Mouse (Mus musculus): ENCODE results near the gene Kcnk5. TPM values are rescaled to one million over a fixed set of nuclear protein-coding genes. Genes with fewer than 3 reads are reported as not detected.

Kcnk5 gene
- polyA plus RNA-seq, 1 experiment from 2014 or later = 6.6 TPM

- H3K27me3 ChIP-seq (ENCODE audit: control insufficient read depth, insufficient read depth, low read length) = no peaks in the 10 kb centered on the region
- 88% methylated on average over 5 of the region's 5 CpGs for WGBS
- no peak overlapping the region for H3K4me3 ChIP-seq (ENCODE audit: low read depth, low read length)
- H3K4me1 ChIP-seq (ENCODE audit: control insufficient read depth, insufficient read depth, low read length) = peaks cover 31% of the 10 kb centered on the region
- ATAC-seq (ENCODE audit: low FRiP score) = no peak
- H3K9me3 ChIP-seq (ENCODE audit: control insufficient read depth, low read length) = no peaks in the 10 kb centered on the region
- no peaks in the 10 kb centered on the region for H3K36me3 ChIP-seq (ENCODE audit: control insufficient read depth, insufficient read depth, low read length)
- H3K4me2 ChIP-seq = no peak overlapping the region
- no peak overlapping the region for H3K27ac ChIP-seq (ENCODE audit: low read depth, low read length)
- DNase-seq (ENCODE audit: low spot score, missing footprints) = no peak
- no peak overlapping the region for H3K9ac ChIP-seq (ENCODE audit: low read length)
Measured at GRCm38 (mm10) chr14:20223253-20223652, 41.6 kb upstream of the Kcnk5 start.

GRCm38 (mm10) chr14:20221083-20221482, 39.5 kb upstream of the Kcnk5 start:
- 33% methylated on average over 7 of the region's 7 CpGs for WGBS
- Histone ChIP-seq H3K4me3 (ENCODE audit: low read depth, low read length) (no peak overlapping the region), H3K4me1 (ENCODE audit: control insufficient read depth, insufficient read depth, low read length) (peaks cover 28% of the 10 kb centered on the region), H3K36me3 (ENCODE audit: control insufficient read depth, insufficient read depth, low read length) (no peaks in the 10 kb centered on the region), H3K27ac (ENCODE audit: low read depth, low read length) (no peak overlapping the region), H3K27me3 (ENCODE audit: control insufficient read depth, insufficient read depth, low read length) (no peaks in the 10 kb centered on the region), H3K9me3 (ENCODE audit: control insufficient read depth, low read length) (no peaks in the 10 kb centered on the region), H3K4me2 (no peak overlapping the region), H3K9ac (ENCODE audit: low read length) (no peak overlapping the region)
- DNase-seq (ENCODE audit: low spot score, missing footprints) = peak; percentile 81
- ATAC-seq (ENCODE audit: low FRiP score) = 0 out of 2 replicates have a peak, but pooled peaks have one; percentile 37

GRCm38 (mm10) chr14:20219849-20220248, 38.2 kb upstream of the Kcnk5 start:
- WGBS = 76% methylated on average over 1 of the region's 1 CpGs
- no peak overlapping the region for H3K4me3 ChIP-seq (ENCODE audit: low read depth, low read length)
- H3K27me3 ChIP-seq (ENCODE audit: control insufficient read depth, insufficient read depth, low read length) = no peaks in the 10 kb centered on the region
- no peaks in the 10 kb centered on the region for H3K36me3 ChIP-seq (ENCODE audit: control insufficient read depth, insufficient read depth, low read length)
- no peak overlapping the region for H3K9ac ChIP-seq (ENCODE audit: low read length)
- H3K27ac ChIP-seq (ENCODE audit: low read depth, low read length) = no peak overlapping the region
- H3K4me2 ChIP-seq = no peak overlapping the region
- ATAC-seq (ENCODE audit: low FRiP score) = no peak
- no peaks in the 10 kb centered on the region for H3K9me3 ChIP-seq (ENCODE audit: control insufficient read depth, low read length)
- peaks cover 16% of the 10 kb centered on the region for H3K4me1 ChIP-seq (ENCODE audit: control insufficient read depth, insufficient read depth, low read length)
- DNase-seq (ENCODE audit: low spot score, missing footprints) = no peak

- no peaks in the 10 kb centered on the region for H3K36me3 ChIP-seq (ENCODE audit: control insufficient read depth, insufficient read depth, low read length)
- WGBS = 27% methylated on average over 3 of the region's 3 CpGs
- no peak overlapping the region for H3K27ac ChIP-seq (ENCODE audit: low read depth, low read length)
- DNase-seq (ENCODE audit: low spot score, missing footprints) = peak; percentile 61
- no peak overlapping the region for H3K4me3 ChIP-seq (ENCODE audit: low read depth, low read length)
- no peak overlapping the region for H3K9ac ChIP-seq (ENCODE audit: low read length)
- H3K4me1 ChIP-seq (ENCODE audit: control insufficient read depth, insufficient read depth, low read length) = peaks cover 9% of the 10 kb centered on the region
- no peaks in the 10 kb centered on the region for H3K9me3 ChIP-seq (ENCODE audit: control insufficient read depth, low read length)
- H3K4me2 ChIP-seq = no peak overlapping the region
- no peaks in the 10 kb centered on the region for H3K27me3 ChIP-seq (ENCODE audit: control insufficient read depth, insufficient read depth, low read length)
- no peak for ATAC-seq (ENCODE audit: low FRiP score)
Measured at GRCm38 (mm10) chr14:20217299-20217864, 35.8 kb upstream of the Kcnk5 start.

- Histone ChIP-seq H3K27ac (ENCODE audit: low read depth, low read length) (no peak overlapping the region), H3K9me3 (ENCODE audit: control insufficient read depth, low read length) (no peaks in the 10 kb centered on the region), H3K4me1 (ENCODE audit: control insufficient read depth, insufficient read depth, low read length) (peaks cover 11% of the 10 kb centered on the region), H3K27me3 (ENCODE audit: control insufficient read depth, insufficient read depth, low read length) (no peaks in the 10 kb centered on the region), H3K4me3 (ENCODE audit: low read depth, low read length) (no peak overlapping the region), H3K36me3 (ENCODE audit: control insufficient read depth, insufficient read depth, low read length) (no peaks in the 10 kb centered on the region), H3K4me2 (no peak overlapping the region), H3K9ac (ENCODE audit: low read length) (no peak overlapping the region)
- 81% methylated on average over 7 of the region's 7 CpGs for WGBS
- ATAC-seq (ENCODE audit: low FRiP score) (no peak), DNase-seq (ENCODE audit: low spot score, missing footprints) (peak; percentile 65)
Measured at GRCm38 (mm10) chr14:20216561-20217298, 35.1 kb upstream of the Kcnk5 start.

GRCm38 (mm10) chr14:20215826-20216225, 34.2 kb upstream of the Kcnk5 start:
- Histone ChIP-seq H3K9me3 (ENCODE audit: control insufficient read depth, low read length) (no peaks in the 10 kb centered on the region), H3K27me3 (ENCODE audit: control insufficient read depth, insufficient read depth, low read length) (no peaks in the 10 kb centered on the region), H3K4me1 (ENCODE audit: control insufficient read depth, insufficient read depth, low read length) (peaks cover 10% of the 10 kb centered on the region), H3K9ac (ENCODE audit: low read length) (no peak overlapping the region), H3K27ac (ENCODE audit: low read depth, low read length) (no peak overlapping the region), H3K36me3 (ENCODE audit: control insufficient read depth, insufficient read depth, low read length) (no peaks in the 10 kb centered on the region), H3K4me3 (ENCODE audit: low read depth, low read length) (no peak overlapping the region), H3K4me2 (no peak overlapping the region)
- DNase-seq (ENCODE audit: low spot score, missing footprints) (no peak), ATAC-seq (ENCODE audit: low FRiP score) (no peak)
- WGBS = 68% methylated on average over 5 of the region's 5 CpGs

GRCm38 (mm10) chr14:20214125-20214524, 32.5 kb upstream of the Kcnk5 start:
- Histone ChIP-seq H3K4me3 (ENCODE audit: low read depth, low read length) (no peak overlapping the region), H3K4me2 (no peak overlapping the region), H3K27ac (ENCODE audit: low read depth, low read length) (no peak overlapping the region), H3K9ac (ENCODE audit: low read length) (no peak overlapping the region), H3K36me3 (ENCODE audit: control insufficient read depth, insufficient read depth, low read length) (no peaks in the 10 kb centered on the region), H3K27me3 (ENCODE audit: control insufficient read depth, insufficient read depth, low read length) (no peaks in the 10 kb centered on the region), H3K9me3 (ENCODE audit: control insufficient read depth, low read length) (no peaks in the 10 kb centered on the region), H3K4me1 (ENCODE audit: control insufficient read depth, insufficient read depth, low read length) (peaks cover 9% of the 10 kb centered on the region)
- DNase-seq (ENCODE audit: low spot score, missing footprints) (peak; percentile 41), ATAC-seq (ENCODE audit: low FRiP score) (no peak)
- 94% methylated on average over 7 of the region's 7 CpGs for WGBS

GRCm38 (mm10) chr14:20211754-20212601, 30.4 kb upstream of the Kcnk5 start:
- Histone ChIP-seq H3K4me1 (ENCODE audit: control insufficient read depth, insufficient read depth, low read length) (peaks cover 12% of the 10 kb centered on the region), H3K27me3 (ENCODE audit: control insufficient read depth, insufficient read depth, low read length) (no peaks in the 10 kb centered on the region), H3K9me3 (ENCODE audit: control insufficient read depth, low read length) (no peaks in the 10 kb centered on the region), H3K27ac (ENCODE audit: low read depth, low read length) (no peak overlapping the region), H3K4me2 (no peak overlapping the region), H3K36me3 (ENCODE audit: control insufficient read depth, insufficient read depth, low read length) (no peaks in the 10 kb centered on the region), H3K9ac (ENCODE audit: low read length) (no peak overlapping the region), H3K4me3 (ENCODE audit: low read depth, low read length) (no peak overlapping the region)
- ATAC-seq (ENCODE audit: low FRiP score) (peak; percentile 70), DNase-seq (ENCODE audit: low spot score, missing footprints) (peak; percentile 87)
- 38% methylated on average over 9 of the region's 9 CpGs for WGBS

GRCm38 (mm10) chr14:20209926-20210325, 28.3 kb upstream of the Kcnk5 start:
- Histone ChIP-seq H3K27ac (ENCODE audit: low read depth, low read length) (no peak overlapping the region), H3K36me3 (ENCODE audit: control insufficient read depth, insufficient read depth, low read length) (no peaks in the 10 kb centered on the region), H3K4me2 (no peak overlapping the region), H3K4me1 (ENCODE audit: control insufficient read depth, insufficient read depth, low read length) (peaks cover 12% of the 10 kb centered on the region), H3K9ac (ENCODE audit: low read length) (no peak overlapping the region), H3K4me3 (ENCODE audit: low read depth, low read length) (no peak overlapping the region), H3K27me3 (ENCODE audit: control insufficient read depth, insufficient read depth, low read length) (no peaks in the 10 kb centered on the region), H3K9me3 (ENCODE audit: control insufficient read depth, low read length) (no peaks in the 10 kb centered on the region)
- DNase-seq (ENCODE audit: low spot score, missing footprints) (peak; percentile 57), ATAC-seq (ENCODE audit: low FRiP score) (no peak)
- WGBS = 89% methylated on average over 7 of the region's 7 CpGs
